ENCODE assay signal across 17 mouse cellular contexts in the genomic region with DNA sequence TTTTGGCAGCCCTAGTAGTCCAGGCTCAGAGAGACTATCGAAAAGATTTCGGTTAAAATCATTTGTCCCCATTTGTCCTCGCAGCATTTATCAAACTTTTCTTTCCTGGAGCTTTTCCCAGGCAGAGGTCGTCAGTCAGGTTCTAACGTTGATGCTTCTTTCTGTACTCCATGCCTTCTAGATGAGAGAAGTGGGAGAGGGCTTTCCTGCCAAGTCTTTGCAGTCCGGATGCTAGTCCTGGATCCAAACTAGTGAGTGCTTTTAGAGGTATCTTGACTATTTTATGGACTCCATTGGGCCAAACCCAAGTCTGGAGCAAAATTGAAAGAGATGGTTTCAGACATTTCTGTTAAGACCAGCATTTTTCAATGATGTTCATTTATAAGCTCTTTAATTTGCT. TPM values are rescaled to one million over a fixed set of nuclear protein-coding genes. Genes with fewer than 3 reads are reported as not detected.
DNase-seq lines count a peak whose midpoint lies in the region; ATAC-seq and TF ChIP-seq lines count a peak whose summit lies in the region.
"Had no signal": no experiment of that assay in that cellular context is flagged by ENCODE, and none has a peak within 500 bp of the region (broad histone marks: within the 10 kb centered on the region; RNA-seq: fewer than 3 reads in every experiment).

No protein-coding gene starts in this region.

- no peaks in the 10 kb centered on the region for H3K9me3 ChIP-seq in heart, embryonic 13.5 days
- H3K9me3 ChIP-seq in heart, embryonic 10.5 days: no peaks in the 10 kb centered on the region
- H3K9me3 ChIP-seq in kidney, embryonic 16.5 days (ENCODE audit: low read length): no peaks in the 10 kb centered on the region
- no peaks in the 10 kb centered on the region for H3K9me3 ChIP-seq in embryonic facial prominence, embryonic 15.5 days (replicated peaks)
- H3K9me3 ChIP-seq in forebrain, embryonic 15.5 days: no peaks in the 10 kb centered on the region
- H3K9me3 ChIP-seq: forebrain, embryonic 12.5 days had no signal

- TF ChIP-seq POLR2A in myocyte (IDR thresholded peaks at IDR 0.05; ENCODE audit: insufficient read length, low read depth): no peak

- no peak overlapping the region for H3K9ac ChIP-seq in heart, embryonic 13.5 days
- H3K9ac ChIP-seq in kidney, embryonic 16.5 days (replicated peaks; ENCODE audit: low read length): no peak overlapping the region
- no peak overlapping the region for H3K9ac ChIP-seq in embryonic facial prominence, embryonic 15.5 days
- H3K9ac ChIP-seq in forebrain, embryonic 15.5 days (replicated peaks): no peak overlapping the region
- H3K9ac ChIP-seq: forebrain, embryonic 12.5 days had no signal

- peaks cover 92% of the 10 kb centered on the region for H3K79me2 ChIP-seq in myocyte (ENCODE audit: control insufficient read depth, insufficient read depth)

- no peak for ATAC-seq in heart, embryonic 13.5 days (ENCODE audit: extremely low read depth, insufficient number of reproducible peaks, low FRiP score, low TSS enrichment)
- ATAC-seq in kidney, embryonic 16.5 days (ENCODE audit: low FRiP score, low TSS enrichment): no peak
- ATAC-seq in embryonic facial prominence, embryonic 15.5 days (ENCODE audit: insufficient number of reproducible peaks, low FRiP score, low TSS enrichment, low read depth): no peak
- no peak for ATAC-seq in forebrain, embryonic 15.5 days (replicated peaks)

- H3K4me2 ChIP-seq in heart, embryonic 13.5 days: peak overlapping the region; percentile 79
- 0 out of 2 replicates have a peak overlapping the region, but pooled peaks have one; percentile 17 for H3K4me2 ChIP-seq in kidney, embryonic 16.5 days (replicated peaks; ENCODE audit: low read depth, low read length)
- peak overlapping the region; percentile 67 for H3K4me2 ChIP-seq in embryonic facial prominence, embryonic 15.5 days (replicated peaks)
- H3K4me2 ChIP-seq in myocyte (ENCODE audit: low read depth): peak overlapping the region; percentile 83
- H3K4me2 ChIP-seq in forebrain, embryonic 15.5 days (replicated peaks): no peak overlapping the region

- H3K4me3 ChIP-seq in heart, embryonic 13.5 days: peak overlapping the region; percentile 67; the same call in 1 of the 2 replicates
- no peak overlapping the region for H3K4me3 ChIP-seq in heart, embryonic 10.5 days
- H3K4me3 ChIP-seq in kidney, embryonic 16.5 days (ENCODE audit: low read length): no peak overlapping the region
- peak overlapping the region; percentile 77; the same call in 1 of the 2 replicates for H3K4me3 ChIP-seq in embryonic facial prominence, embryonic 15.5 days (replicated peaks)
- peak overlapping the region; percentile 86 for H3K4me3 ChIP-seq in myocyte
- H3K4me3 ChIP-seq in forebrain, embryonic 15.5 days: no peak overlapping the region
- H3K4me3 ChIP-seq: forebrain, embryonic 12.5 days had no signal

- 63% methylated on average over 6 of the region's 6 CpGs for WGBS in heart, embryonic 13.5 days
- 75% methylated on average over 6 of the region's 6 CpGs for WGBS in heart, embryonic 10.5 days
- 70% methylated on average over 6 of the region's 6 CpGs for WGBS in kidney, embryonic 16.5 days
- 67% methylated on average over 6 of the region's 6 CpGs for WGBS in embryonic facial prominence, embryonic 15.5 days
- 86% methylated on average over 6 of the region's 6 CpGs for WGBS in forebrain, embryonic 15.5 days

- no peaks in the 10 kb centered on the region for H3K27me3 ChIP-seq in heart, embryonic 13.5 days (replicated peaks)
- H3K27me3 ChIP-seq in heart, embryonic 10.5 days (ENCODE audit: insufficient read depth, poor library complexity, severe bottlenecking): no peaks in the 10 kb centered on the region
- H3K27me3 ChIP-seq in kidney, embryonic 16.5 days (ENCODE audit: insufficient read depth, low read length): no peaks in the 10 kb centered on the region
- no peaks in the 10 kb centered on the region for H3K27me3 ChIP-seq in embryonic facial prominence, embryonic 15.5 days
- no peaks in the 10 kb centered on the region for H3K27me3 ChIP-seq in myocyte (ENCODE audit: control insufficient read depth, insufficient read depth, insufficient read length)
- H3K27me3 ChIP-seq in forebrain, embryonic 15.5 days: no peaks in the 10 kb centered on the region
- H3K27me3 ChIP-seq: forebrain, embryonic 12.5 days had no signal

- H3ac ChIP-seq in myocyte (ENCODE audit: control insufficient read depth, insufficient read length): no peak overlapping the region

- peaks cover 60% of the 10 kb centered on the region for H3K4me1 ChIP-seq in heart, embryonic 13.5 days
- peaks cover 21% of the 10 kb centered on the region for H3K4me1 ChIP-seq in heart, embryonic 10.5 days
- H3K4me1 ChIP-seq in kidney, embryonic 16.5 days (ENCODE audit: insufficient read depth, low read length): peaks cover 55% of the 10 kb centered on the region
- H3K4me1 ChIP-seq in embryonic facial prominence, embryonic 15.5 days: peaks cover 46% of the 10 kb centered on the region
- peaks cover 12% of the 10 kb centered on the region; the same call in 1 of the 2 replicates for H3K4me1 ChIP-seq in forebrain, embryonic 15.5 days

- H3K27ac ChIP-seq in heart, embryonic 13.5 days (replicated peaks): 0 out of 2 replicates have a peak overlapping the region, but pooled peaks have one; percentile 13
- H3K27ac ChIP-seq in heart, embryonic 10.5 days: no peak overlapping the region
- no peak overlapping the region for H3K27ac ChIP-seq in kidney, embryonic 16.5 days (ENCODE audit: low read length)
- H3K27ac ChIP-seq in embryonic facial prominence, embryonic 15.5 days (replicated peaks): peak overlapping the region; percentile 17; the same call in 1 of the 2 replicates
- H3K27ac ChIP-seq in forebrain, embryonic 15.5 days (replicated peaks): no peak overlapping the region
- H3K27ac ChIP-seq: forebrain, embryonic 12.5 days had no signal

- H3K36me3 ChIP-seq in heart, embryonic 13.5 days: peaks cover 13% of the 10 kb centered on the region
- H3K36me3 ChIP-seq in heart, embryonic 10.5 days: peaks cover 2% of the 10 kb centered on the region; the same call in 1 of the 2 replicates
- H3K36me3 ChIP-seq in kidney, embryonic 16.5 days (ENCODE audit: insufficient read depth, low read length): 0 out of 2 replicates have a peak, but pooled peaks cover 2% of the 10 kb centered on the region
- H3K36me3 ChIP-seq in embryonic facial prominence, embryonic 15.5 days: 0 out of 2 replicates have a peak, but pooled peaks cover 4% of the 10 kb centered on the region
- peaks cover 7% of the 10 kb centered on the region for H3K36me3 ChIP-seq in myocyte (ENCODE audit: control insufficient read depth, insufficient read depth)
- no peaks in the 10 kb centered on the region for H3K36me3 ChIP-seq in forebrain, embryonic 15.5 days
- H3K36me3 ChIP-seq: forebrain, embryonic 12.5 days had no signal

- DNase-seq in heart, embryonic 10.5 days (ENCODE audit: low spot score): no peak
- DNase-seq in kidney, adult 18-20 months: no peak
- no peak for DNase-seq in layer of hippocampus, adult 18-20 months (ENCODE audit: low spot score in 2 of 2)
- DNase-seq: adrenal gland, adult 8-10 months; cerebellum, adult 8-10 months; kidney, postnatal 25 days; layer of hippocampus, postnatal 36 days; left cerebral cortex, postnatal 4 days; lung, adult 18-20 months; right cerebral cortex, postnatal 25 days; thymus, postnatal 14 days had no signal

TF ChIP-seq in myocyte, 11 proteins besides CTCF, POLR2A, EP300 and RAD21:
- TF ChIP-seq E2F4 (IDR thresholded peaks at IDR 0.05; ENCODE audit: insufficient read depth) (no peak), TCF3 (IDR thresholded peaks at IDR 0.05; ENCODE audit: insufficient read length, low read depth) (no peak)

RNA-seq across cellular contexts. Expression of gene Plod2, which starts 3.0 kb away (rescaled TPM):
- polyA plus RNA-seq in heart, embryonic 13.5 days (2015; fragmentation: Nextera tagmentation; extraction: Ambion mirVana): 30.1 and 30.4 TPM in 2 replicates
- polyA plus RNA-seq in heart, embryonic 10.5 days (2016; fragmentation: Nextera tagmentation; extraction: Ambion mirVana): 29.5 and 39.5 TPM in 2 replicates
- polyA plus RNA-seq in kidney, embryonic 16.5 days (2015; fragmentation: Nextera tagmentation; extraction: Ambion mirVana): 42.1 and 42.7 TPM in 2 replicates
- polyA plus RNA-seq in embryonic facial prominence, embryonic 15.5 days (2015; fragmentation: Nextera tagmentation; extraction: Ambion mirVana): 43.5 and 47.5 TPM in 2 replicates
- polyA plus RNA-seq in myocyte (2012; fragmentation: generic; extraction: Trizol): 24.9 TPM
- total RNA-seq in layer of hippocampus, adult 18-20 months (2021): 1 to 10 TPM; 6.3 to 6.6 TPM
- polyA plus RNA-seq in forebrain, embryonic 15.5 days (2015; fragmentation: Nextera tagmentation; extraction: Ambion mirVana): 8.6 and 10.8 TPM in 2 replicates

Comparison
In these comparisons a context has a peak if more than half of its experiments do, and no peak if none do; other contexts are left out.
1. H3K27ac ChIP-seq: peak in heart, embryonic 13.5 days (single experiment) and embryonic facial prominence, embryonic 15.5 days (single experiment); none in heart, embryonic 10.5 days (single experiment), kidney, embryonic 16.5 days (single experiment) and forebrain, embryonic 15.5 days (single experiment).
2. H3K4me3 ChIP-seq: peak in heart, embryonic 13.5 days (single experiment), embryonic facial prominence, embryonic 15.5 days (single experiment) and myocyte (single experiment); none in heart, embryonic 10.5 days (single experiment), kidney, embryonic 16.5 days (single experiment) and forebrain, embryonic 15.5 days (single experiment).